Mouse (Mus musculus) megakaryocyte, embryonic 14.5 days (primary cell): ENCODE data around the gene Col25a1. TPM values are rescaled to one million over a fixed set of nuclear protein-coding genes. Genes with fewer than 3 reads are reported as not detected.

Experiments used
- H3K27me3 ChIP-seq: replicated peaks from 2 replicates; pipeline ENCODE3; 2012; ENCODE audit warnings: inconsistent platforms
- H3K36me3 ChIP-seq: replicated peaks from 2 replicates; pipeline ENCODE3; 2012; ENCODE audit warnings: low read length, inconsistent platforms, mixed read lengths
- H3K4me1 ChIP-seq: 2 replicates; pipeline ENCODE4 v1.6.1; 2012; ENCODE audit warnings: inconsistent platforms
- H3K4me3 ChIP-seq: replicated peaks from 2 replicates; pipeline ENCODE3; 2012; ENCODE audit warnings: moderate library complexity, mild to moderate bottlenecking, inconsistent platforms
- H3K9me3 ChIP-seq: 2 replicates; pipeline ENCODE4 v1.6.1; 2012; ENCODE audit warnings: inconsistent platforms
- FLI1 ChIP-seq: IDR thresholded peaks from 2 replicates; pipeline ENCODE4 v1.6.1; 2012; ENCODE audit warnings: low read length, inconsistent platforms, mixed read lengths
- GATA1 ChIP-seq: IDR thresholded peaks from 3 replicates; pipeline ENCODE4 v1.6.1; 2012; ENCODE audit warnings: mixed read lengths, low read length, inconsistent platforms, borderline replicate concordance
- polyA plus RNA-seq: library from polyadenylated mRNA; stranded (reverse); fragments of >175 nt; gene quantifications from 2 replicates; pipeline ENCODE4 v1.2.3, GENCODE M21; 2012; ENCODE audit warnings: low replicate concordance; ENCODE audit not compliant: insufficient read depth

Gene Col25a1
- polyA plus RNA-seq, 1 experiment: 0.06 TPM

DNA sequence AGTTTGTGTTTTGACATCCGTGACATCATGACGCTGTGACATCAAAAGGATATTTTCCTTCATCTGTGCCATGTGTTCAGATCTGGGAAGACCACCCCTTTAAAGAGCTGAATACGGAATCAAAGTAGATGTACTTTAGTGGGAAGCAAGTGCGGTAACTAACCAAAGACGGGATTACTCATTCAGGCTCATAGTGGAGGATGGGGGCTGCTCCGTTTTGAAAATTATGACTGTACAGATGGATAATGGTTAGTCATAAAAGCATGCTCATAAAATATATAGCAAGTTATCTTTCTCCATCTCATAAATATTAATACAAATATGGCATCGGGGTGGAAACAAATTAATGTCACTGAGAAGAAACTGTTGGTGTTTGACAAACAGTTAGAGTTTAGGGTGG is 391.7 kb downstream of the Col25a1 start:
- Histone ChIP-seq H3K4me1 (no peaks in the 10 kb centered on the region), H3K4me3 (no peak overlapping the region), H3K9me3 (peaks cover 11% of the 10 kb centered on the region), H3K27me3 (no peaks in the 10 kb centered on the region), H3K36me3 (no peaks in the 10 kb centered on the region)
- no peak for TF ChIP-seq FLI1
- TF ChIP-seq GATA1: no peak

DNA sequence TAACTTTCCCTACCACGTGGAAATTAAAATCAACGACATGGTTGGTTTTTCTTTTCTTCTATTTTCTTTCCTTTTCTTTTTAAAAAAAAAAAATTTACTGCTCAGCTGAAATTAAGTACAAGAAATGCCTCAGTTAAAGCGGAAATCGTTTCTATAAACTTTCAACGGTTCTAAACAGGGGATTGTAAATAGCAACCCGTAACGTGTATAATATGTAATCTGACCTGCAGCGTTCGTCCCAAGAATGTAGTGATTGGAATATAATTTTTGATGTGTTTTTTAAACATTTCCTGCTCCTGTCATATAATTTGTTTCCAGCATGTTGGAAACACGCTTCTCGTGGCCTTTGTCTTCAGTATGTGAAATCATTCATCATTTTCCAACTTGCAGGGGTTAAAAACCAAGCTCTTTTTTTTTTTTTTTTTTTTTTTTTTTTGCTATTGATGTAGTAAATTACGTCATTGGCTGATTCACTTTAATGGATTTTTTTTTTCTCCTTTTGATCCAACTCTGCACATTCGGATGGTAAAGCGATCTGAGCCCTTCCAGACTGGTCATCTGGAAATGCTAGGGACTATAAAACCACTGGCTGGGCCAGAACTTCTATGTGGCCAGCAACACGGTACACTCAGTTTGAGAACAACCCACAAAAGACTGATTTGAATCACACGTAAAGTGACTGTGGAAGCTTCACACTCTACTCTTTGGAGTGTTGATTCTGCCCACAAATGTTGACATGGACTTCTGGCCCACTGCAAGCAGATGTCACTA is 393.3 kb downstream of the Col25a1 start:
- Histone ChIP-seq H3K36me3 (no peaks in the 10 kb centered on the region), H3K4me1 (no peaks in the 10 kb centered on the region), H3K27me3 (no peaks in the 10 kb centered on the region), H3K9me3 (peaks cover 12% of the 10 kb centered on the region), H3K4me3 (peak overlapping the region; percentile 11)
- TF ChIP-seq GATA1 (no peak), FLI1 (no peak)

- H3K36me3 ChIP-seq: no peaks in the 10 kb centered on the region
- no peaks in the 10 kb centered on the region for H3K27me3 ChIP-seq
- H3K4me1 ChIP-seq: no peaks in the 10 kb centered on the region
- no peak overlapping the region for H3K4me3 ChIP-seq
- 0 out of 2 replicates have a peak, but pooled peaks cover 8% of the 10 kb centered on the region for H3K9me3 ChIP-seq
- TF ChIP-seq FLI1: no peak
- TF ChIP-seq GATA1: no peak
These were observed 403.7 kb downstream of the Col25a1 start for GRCm38 (mm10) chr3:130535021-130535420.

DNA sequence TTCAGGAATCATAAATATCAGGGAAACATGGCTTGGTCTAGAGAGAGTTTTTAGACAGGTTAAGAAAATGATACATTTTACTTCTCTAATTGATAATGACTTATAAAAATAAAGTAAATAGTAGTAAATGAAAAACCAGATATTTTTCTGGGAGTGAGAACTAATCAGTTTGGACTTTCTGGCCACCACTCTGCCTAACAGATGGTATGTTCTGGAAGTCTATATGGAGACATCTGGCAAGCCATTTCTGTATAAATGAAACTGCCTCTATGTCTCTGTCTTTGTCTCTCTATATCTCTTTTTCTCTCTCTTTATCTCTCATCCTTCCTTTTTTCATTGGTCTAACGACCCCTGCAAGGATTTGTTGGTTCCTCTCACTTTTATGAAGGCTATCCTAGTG is 410.2 kb downstream of the Col25a1 start:
- TF ChIP-seq GATA1: no peak
- no peak for TF ChIP-seq FLI1

GRCm38 (mm10) chr3:130545995-130546394 is 414.7 kb downstream of the Col25a1 start:
- Histone ChIP-seq H3K4me1 (no peaks in the 10 kb centered on the region), H3K4me3 (no peak overlapping the region), H3K36me3 (no peaks in the 10 kb centered on the region), H3K9me3 (no peaks in the 10 kb centered on the region), H3K27me3 (no peaks in the 10 kb centered on the region)
- no peak for TF ChIP-seq GATA1

More for the DNA sequence above, 410.2 kb downstream of the Col25a1 start:
- Histone ChIP-seq H3K9me3 (0 out of 2 replicates have a peak, but pooled peaks cover 4% of the 10 kb centered on the region), H3K27me3 (no peaks in the 10 kb centered on the region), H3K36me3 (no peaks in the 10 kb centered on the region), H3K4me3 (no peak overlapping the region), H3K4me1 (no peaks in the 10 kb centered on the region)

- H3K9me3 ChIP-seq: 0 out of 2 replicates have a peak, but pooled peaks cover 2% of the 10 kb centered on the region
- no peaks in the 10 kb centered on the region for H3K36me3 ChIP-seq
- H3K4me1 ChIP-seq: no peaks in the 10 kb centered on the region
- H3K27me3 ChIP-seq: no peaks in the 10 kb centered on the region
- TF ChIP-seq FLI1 (no peak), GATA1 (no peak)
- no peak overlapping the region for H3K4me3 ChIP-seq
These were observed 417.8 kb downstream of the Col25a1 start for GRCm38 (mm10) chr3:130549066-130549465.

DNA sequence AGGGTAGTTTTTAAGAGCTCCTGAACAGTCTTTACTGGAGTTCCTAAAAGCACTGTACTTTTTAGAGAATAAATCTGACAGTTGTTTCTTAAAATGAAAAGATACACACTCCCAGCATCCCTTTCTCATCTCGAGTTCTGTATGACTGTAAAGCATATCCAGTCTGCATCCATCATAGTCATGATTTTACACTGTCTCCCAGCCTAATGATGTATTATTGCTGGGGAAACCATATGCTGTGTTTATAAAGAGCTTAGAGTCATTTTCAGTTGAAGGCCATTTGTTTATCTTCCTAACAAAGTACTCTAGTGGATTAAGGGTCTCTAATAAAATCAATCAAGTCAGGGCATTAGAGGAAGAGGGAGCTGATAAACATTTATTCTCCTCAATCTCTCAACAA is 425.0 kb downstream of the Col25a1 start:
- TF ChIP-seq GATA1: no peak
- no peak for TF ChIP-seq FLI1
- no peaks in the 10 kb centered on the region for H3K27me3 ChIP-seq
- H3K4me3 ChIP-seq: no peak overlapping the region
- no peaks in the 10 kb centered on the region for H3K4me1 ChIP-seq
- 0 out of 2 replicates have a peak, but pooled peaks cover 5% of the 10 kb centered on the region for H3K9me3 ChIP-seq
- no peaks in the 10 kb centered on the region for H3K36me3 ChIP-seq

DNA sequence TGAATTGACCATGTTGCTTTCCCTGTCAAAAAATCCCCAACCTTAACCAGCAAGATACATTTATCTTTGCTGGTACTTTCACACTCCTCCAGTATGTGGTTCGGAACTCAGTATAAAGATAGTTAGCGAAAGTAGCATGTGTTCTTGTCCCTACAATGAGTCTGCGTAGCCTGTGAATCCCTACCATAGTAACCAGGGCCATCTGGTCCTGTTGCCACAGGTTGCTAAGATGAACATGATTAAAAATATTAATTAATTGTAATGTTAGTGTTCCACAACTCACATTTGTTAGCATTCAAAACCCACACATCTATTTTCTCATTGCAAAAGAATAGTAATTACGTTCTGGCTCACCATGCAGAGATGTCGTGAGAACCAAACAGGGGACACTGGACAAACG is 434.3 kb downstream of the Col25a1 start:
- no peaks in the 10 kb centered on the region for H3K36me3 ChIP-seq
- TF ChIP-seq FLI1 (no peak), GATA1 (no peak)
- H3K4me3 ChIP-seq: no peak overlapping the region
- no peaks in the 10 kb centered on the region for H3K4me1 ChIP-seq
- no peaks in the 10 kb centered on the region for H3K27me3 ChIP-seq
- H3K9me3 ChIP-seq: no peaks in the 10 kb centered on the region

- TF ChIP-seq FLI1: no peak
- no peak for TF ChIP-seq GATA1
- Histone ChIP-seq H3K4me1 (no peaks in the 10 kb centered on the region), H3K4me3 (no peak overlapping the region), H3K27me3 (no peaks in the 10 kb centered on the region), H3K36me3 (no peaks in the 10 kb centered on the region), H3K9me3 (no peaks in the 10 kb centered on the region)
These were observed 437.2 kb downstream of the Col25a1 start for GRCm38 (mm10) chr3:130568331-130569095.

- Histone ChIP-seq H3K36me3 (no peaks in the 10 kb centered on the region), H3K27me3 (no peaks in the 10 kb centered on the region), H3K9me3 (peaks cover 3% of the 10 kb centered on the region), H3K4me1 (no peaks in the 10 kb centered on the region), H3K4me3 (no peak overlapping the region)
- TF ChIP-seq GATA1 (no peak), FLI1 (no peak)
These were observed 441.9 kb downstream of the Col25a1 start for GRCm38 (mm10) chr3:130573243-130573642.
